Mouse (Mus musculus): ENCODE data around the gene Hhat. TPM values are rescaled to one million over a fixed set of nuclear protein-coding genes. Genes with fewer than 3 reads are reported as not detected.
A peak's percentile ranks its signal among the peaks of the same experiment; 100 is the strongest.

The Hhat gene
- total RNA-seq, 2 experiments from 2014 or later = 0.81 to 1.3 TPM

DNA sequence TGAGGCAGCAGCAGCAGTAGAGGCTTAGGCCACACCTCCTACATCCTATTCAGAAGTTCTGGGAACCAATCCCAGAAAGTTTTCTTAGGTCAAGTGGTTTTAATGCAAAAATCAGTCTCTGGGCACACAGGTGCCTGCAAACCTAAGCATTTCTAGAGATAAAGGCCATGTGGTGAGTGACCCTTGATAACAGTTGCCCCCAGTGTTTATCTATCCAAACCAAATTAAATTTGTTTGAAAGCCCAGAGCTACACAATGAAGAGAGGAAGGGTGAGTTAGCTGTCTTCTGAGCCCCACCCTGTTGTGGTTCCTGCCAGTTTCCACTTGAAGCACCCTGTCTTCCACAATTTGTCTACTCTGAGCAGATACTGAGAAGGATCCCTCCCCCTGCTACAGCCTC is 109.4 kb downstream of the Hhat start:
- intact Hi-C loops (cut with DNase I) = no loop called here
- H3K4me3 ChIP-seq = no peak overlapping the region
- DNase-seq (ENCODE audit: extremely low spot score in 1 of 2, low spot score in 2 of 2) = no peak
- H3K27ac ChIP-seq = no peak overlapping the region
- no peak for TF ChIP-seq CTCF (IDR thresholded peaks at IDR 0.05)

DNA sequence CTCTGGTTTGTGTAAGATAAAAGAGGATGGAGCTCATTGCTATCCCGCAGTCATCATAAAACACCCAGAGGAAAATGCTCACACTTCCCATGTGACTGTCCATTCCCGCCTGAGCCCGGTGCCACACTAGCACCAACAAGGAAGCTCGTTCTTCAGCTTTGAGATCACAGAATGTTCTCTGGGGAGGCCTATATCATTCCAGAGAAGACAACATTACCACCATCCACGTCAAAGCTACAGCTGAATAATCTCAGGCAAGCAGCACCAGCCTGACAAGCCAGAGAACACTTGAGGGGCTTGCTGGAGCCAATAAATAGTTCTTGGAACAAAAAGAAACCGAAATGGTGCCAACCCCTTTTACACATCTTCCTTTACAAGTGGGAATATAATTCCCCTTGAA is 113.6 kb downstream of the Hhat start:
- H3K27ac ChIP-seq = no peak overlapping the region
- intact Hi-C loops (cut with DNase I) = no loop called here
- no peak overlapping the region for H3K4me3 ChIP-seq
- no peak for TF ChIP-seq CTCF (IDR thresholded peaks at IDR 0.05)
- no peak for DNase-seq (ENCODE audit: extremely low spot score in 1 of 2, low spot score in 2 of 2)

DNA sequence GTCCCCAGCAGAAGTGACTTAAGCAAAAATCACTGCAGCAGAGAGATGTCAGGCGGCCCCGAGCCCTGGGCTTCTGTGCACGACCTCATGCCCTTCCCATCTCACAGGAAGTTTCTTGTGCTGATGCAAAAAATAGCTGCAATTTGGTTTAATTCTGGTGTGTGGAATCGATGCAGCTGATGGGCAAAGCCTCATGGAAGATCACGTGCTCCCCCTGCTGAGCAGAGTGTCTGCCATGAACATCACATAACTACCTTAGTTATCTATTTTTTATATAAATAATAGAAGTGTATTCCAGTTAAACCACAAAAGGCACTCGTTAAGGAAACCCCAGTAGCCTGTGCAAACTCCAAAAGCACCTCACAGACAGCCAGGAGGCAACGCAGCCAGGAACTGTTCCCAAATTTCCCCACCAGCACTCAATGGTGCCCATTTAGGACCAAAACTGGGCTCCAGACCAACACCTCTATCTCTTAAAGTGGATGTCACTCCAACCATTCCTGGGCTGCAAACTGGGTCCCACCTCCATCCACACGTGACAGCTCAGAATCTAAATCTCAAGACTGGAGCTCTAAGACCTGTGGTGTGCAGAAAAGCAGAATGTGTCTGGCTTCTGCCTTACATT is 118.9 kb downstream of the Hhat start:
- intact Hi-C loops (cut with DNase I) = loop anchor here (2.0 to 5.0 kb wide), 2 partner anchors 35 to 463 kb away; no protein-coding TSS in a partner anchor

DNA sequence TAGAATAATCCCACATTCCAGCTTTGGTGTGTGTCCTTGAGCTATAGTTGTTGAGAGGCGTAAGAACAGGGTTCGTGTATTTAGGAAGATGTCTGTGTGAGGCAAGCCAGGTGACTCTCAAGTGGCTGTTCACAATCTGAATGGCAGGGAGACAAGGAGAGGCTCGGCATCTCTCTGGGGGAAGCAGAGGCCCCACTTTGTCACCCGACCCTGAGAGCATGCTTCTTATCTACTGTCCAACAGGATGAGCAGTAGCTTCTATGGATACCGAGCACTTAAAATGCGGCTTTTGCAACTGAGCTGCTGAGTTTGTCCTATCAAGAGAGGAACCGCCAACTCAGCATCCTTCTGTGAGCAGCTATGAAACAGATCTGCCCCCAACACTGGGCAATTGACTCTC is 120.4 kb downstream of the Hhat start:
- intact Hi-C loops (cut with DNase I) = loop anchor here (2.0 to 5.0 kb wide), 2 partner anchors 33 to 462 kb away; no protein-coding TSS in a partner anchor
- Histone ChIP-seq H3K27ac (no peak overlapping the region), H3K4me3 (no peak overlapping the region)
- TF ChIP-seq CTCF (IDR thresholded peaks at IDR 0.05) = no peak
- DNase-seq (ENCODE audit: extremely low spot score in 1 of 2, low spot score in 2 of 2) = no peak

More for the DNA sequence above, 118.9 kb downstream of the Hhat start:
- TF ChIP-seq CTCF (IDR thresholded peaks at IDR 0.05) = peak; percentile 20
- H3K27ac ChIP-seq = no peak overlapping the region
- DNase-seq (ENCODE audit: extremely low spot score in 1 of 2, low spot score in 2 of 2) = peak in 1 of 2 experiments; percentile 14
- H3K4me3 ChIP-seq = no peak overlapping the region

DNA sequence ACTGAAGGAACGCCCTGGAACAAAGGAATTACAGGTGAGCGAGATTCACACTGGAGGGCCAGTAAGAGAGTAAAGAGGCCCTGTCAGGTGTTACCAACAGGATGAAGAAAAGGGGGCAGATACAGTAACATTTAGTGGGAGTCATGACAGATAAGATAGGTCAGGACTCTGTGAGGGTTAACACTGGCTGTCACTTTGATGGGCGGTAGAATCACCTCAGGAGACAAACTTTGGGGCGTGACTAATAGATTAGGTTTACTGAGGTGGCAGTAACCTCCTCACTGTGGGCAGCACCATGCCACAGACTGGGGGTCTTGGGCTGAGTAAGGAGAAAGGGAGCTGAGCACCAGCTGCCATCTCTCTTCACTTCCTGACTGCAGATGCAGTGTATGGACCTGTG is 121.0 kb downstream of the Hhat start:
- intact Hi-C loops (cut with DNase I) = loop anchor here (2.0 to 5.0 kb wide), 2 partner anchors 33 to 461 kb away; no protein-coding TSS in a partner anchor
- no peak overlapping the region for H3K27ac ChIP-seq
- no peak for TF ChIP-seq CTCF (IDR thresholded peaks at IDR 0.05)
- DNase-seq (ENCODE audit: extremely low spot score in 1 of 2, low spot score in 2 of 2) = no peak
- H3K4me3 ChIP-seq = no peak overlapping the region

DNA sequence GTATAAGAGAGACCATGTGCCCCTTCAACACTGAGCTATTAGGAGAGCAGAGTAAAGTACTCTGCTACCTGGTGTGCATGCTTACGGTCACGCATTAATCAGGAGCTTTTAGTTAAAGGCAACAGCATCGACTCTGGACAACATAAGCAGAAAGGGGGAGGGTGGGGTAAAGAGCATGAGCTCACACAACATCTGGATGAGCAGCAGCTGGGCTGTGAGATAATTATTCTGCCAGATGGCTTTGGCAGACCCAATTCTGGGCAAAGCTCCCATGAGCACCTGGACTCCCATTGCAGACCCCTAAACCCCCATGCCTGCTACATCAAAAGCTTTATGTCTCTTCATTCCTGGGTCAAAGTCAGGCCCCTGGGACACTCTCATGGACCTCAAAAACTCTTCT is 121.8 kb downstream of the Hhat start:
- H3K4me3 ChIP-seq = no peak overlapping the region
- TF ChIP-seq CTCF (IDR thresholded peaks at IDR 0.05) = no peak
- DNase-seq (ENCODE audit: extremely low spot score in 1 of 2, low spot score in 2 of 2) = no peak
- intact Hi-C loops (cut with DNase I) = no loop called here
- no peak overlapping the region for H3K27ac ChIP-seq

DNA sequence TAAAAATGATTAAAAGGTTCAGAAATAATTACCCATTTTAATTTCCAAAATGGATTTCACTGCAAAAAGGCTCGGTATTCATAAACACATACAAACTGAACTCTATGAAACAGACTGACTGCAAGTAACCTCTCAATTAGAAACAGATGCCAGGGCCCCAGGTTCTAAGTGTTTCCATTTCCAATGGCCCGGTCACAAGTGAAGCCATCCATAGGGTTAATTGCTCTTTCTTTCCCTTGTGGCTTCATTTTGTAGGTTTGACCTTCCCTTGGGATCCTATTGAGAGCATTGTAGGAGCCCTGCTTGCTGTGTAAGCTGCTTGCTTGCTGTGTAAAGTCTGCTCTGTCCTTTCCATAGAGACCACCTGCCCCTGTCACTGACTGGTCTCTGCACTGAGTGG is 123.7 kb downstream of the Hhat start:
- TF ChIP-seq CTCF (IDR thresholded peaks at IDR 0.05) = no peak
- intact Hi-C loops (cut with DNase I) = no loop called here
- no peak for DNase-seq (ENCODE audit: extremely low spot score in 1 of 2, low spot score in 2 of 2)
- no peak overlapping the region for H3K4me3 ChIP-seq
- no peak overlapping the region for H3K27ac ChIP-seq

DNA sequence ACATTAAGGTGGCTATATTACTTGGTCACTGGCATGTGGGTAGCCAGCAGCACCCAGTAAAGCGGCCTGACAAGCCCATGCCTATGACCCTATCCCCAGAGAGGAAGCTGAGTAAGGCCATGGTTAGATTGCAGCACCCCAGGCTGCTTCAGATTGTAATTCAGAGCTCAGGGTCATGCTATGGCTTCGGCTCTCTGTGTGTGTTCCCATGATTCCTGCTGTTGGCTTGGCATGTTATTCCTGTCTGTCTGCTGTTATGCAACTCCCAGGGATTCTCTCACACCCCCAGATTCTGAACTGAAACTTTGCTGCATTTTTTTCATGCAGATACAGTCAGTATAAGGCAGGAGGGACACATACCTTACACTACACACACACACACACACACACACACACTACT is 128.9 kb downstream of the Hhat start:
- Histone ChIP-seq H3K27ac (no peak overlapping the region), H3K4me3 (no peak overlapping the region)
- intact Hi-C loops (cut with DNase I) = no loop called here
- no peak for DNase-seq (ENCODE audit: extremely low spot score in 1 of 2, low spot score in 2 of 2)
- TF ChIP-seq CTCF (IDR thresholded peaks at IDR 0.05) = no peak

DNA sequence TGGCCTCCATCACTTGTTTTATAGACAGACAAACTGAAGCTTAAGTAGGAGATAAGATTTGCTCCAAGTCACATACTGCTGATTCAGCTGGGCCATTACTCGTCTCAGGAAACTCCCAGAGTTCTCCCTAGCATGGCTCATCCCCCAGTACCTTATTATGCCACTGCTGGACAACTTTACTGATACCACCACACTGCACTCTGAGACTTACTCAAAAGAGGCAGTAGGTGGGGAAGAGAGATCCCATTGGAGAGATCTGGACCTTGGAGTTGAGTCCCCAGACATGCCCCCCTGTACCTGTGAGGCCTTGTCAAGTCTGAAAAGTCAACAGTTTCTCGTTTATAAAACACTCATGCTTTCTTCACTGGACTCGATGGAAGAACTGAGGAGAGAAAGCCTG is 131.8 kb downstream of the Hhat start:
- no peak for TF ChIP-seq CTCF (IDR thresholded peaks at IDR 0.05)
- no peak for DNase-seq (ENCODE audit: extremely low spot score in 1 of 2, low spot score in 2 of 2)
- no peak overlapping the region for H3K4me3 ChIP-seq
- intact Hi-C loops (cut with DNase I) = no loop called here
- H3K27ac ChIP-seq = no peak overlapping the region

DNA sequence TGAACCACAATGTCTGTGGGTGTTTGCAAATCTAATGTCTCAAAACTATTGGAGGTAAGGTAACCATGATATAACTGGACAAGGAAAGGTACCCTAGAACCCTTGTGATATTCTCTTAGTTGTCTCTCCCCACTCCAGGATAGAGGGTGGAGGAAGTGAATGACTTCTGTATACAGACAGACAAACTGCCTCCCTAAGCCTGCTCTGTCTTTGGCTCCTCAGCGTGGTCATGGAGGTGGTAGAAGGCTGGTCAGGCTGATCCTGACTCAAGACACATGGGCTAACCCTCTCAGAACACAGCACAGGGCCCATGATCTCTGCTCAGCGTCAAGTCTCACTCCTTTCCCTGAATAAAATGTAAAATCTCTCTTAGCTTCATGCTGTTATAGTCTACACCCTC is 149.2 kb downstream of the Hhat start:
- no peak for DNase-seq (ENCODE audit: extremely low spot score in 1 of 2, low spot score in 2 of 2)
- H3K4me3 ChIP-seq = no peak overlapping the region
- no peak overlapping the region for H3K27ac ChIP-seq
- TF ChIP-seq CTCF (IDR thresholded peaks at IDR 0.05) = no peak
- intact Hi-C loops (cut with DNase I) = loop anchor here (2.0 to 5.0 kb wide), 2 partner anchors 15 to 75 kb away; no protein-coding TSS in a partner anchor

DNA sequence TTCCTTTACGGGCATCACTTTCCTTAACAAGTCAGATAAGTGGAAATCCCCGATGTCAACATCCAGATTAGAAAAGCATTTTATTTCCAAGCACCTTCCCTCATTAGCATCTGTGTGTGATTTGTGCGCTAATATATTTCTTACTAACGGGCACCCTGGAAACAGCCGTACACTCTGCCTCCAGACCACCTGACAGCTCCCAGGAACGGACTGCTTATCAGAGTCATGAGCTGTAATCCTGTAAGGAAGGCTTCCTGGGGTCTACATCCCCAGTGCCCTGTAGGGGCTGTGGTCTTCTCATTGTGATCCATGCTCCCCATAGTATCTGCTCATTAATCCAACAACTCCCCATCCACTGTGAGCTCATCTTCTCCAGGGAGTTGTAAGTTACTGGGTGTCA is 157.8 kb downstream of the Hhat start:
- H3K27ac ChIP-seq = no peak overlapping the region
- intact Hi-C loops (cut with DNase I) = no loop called here
- TF ChIP-seq CTCF (IDR thresholded peaks at IDR 0.05) = no peak
- H3K4me3 ChIP-seq = no peak overlapping the region
- no peak for DNase-seq (ENCODE audit: extremely low spot score in 1 of 2, low spot score in 2 of 2)

DNA sequence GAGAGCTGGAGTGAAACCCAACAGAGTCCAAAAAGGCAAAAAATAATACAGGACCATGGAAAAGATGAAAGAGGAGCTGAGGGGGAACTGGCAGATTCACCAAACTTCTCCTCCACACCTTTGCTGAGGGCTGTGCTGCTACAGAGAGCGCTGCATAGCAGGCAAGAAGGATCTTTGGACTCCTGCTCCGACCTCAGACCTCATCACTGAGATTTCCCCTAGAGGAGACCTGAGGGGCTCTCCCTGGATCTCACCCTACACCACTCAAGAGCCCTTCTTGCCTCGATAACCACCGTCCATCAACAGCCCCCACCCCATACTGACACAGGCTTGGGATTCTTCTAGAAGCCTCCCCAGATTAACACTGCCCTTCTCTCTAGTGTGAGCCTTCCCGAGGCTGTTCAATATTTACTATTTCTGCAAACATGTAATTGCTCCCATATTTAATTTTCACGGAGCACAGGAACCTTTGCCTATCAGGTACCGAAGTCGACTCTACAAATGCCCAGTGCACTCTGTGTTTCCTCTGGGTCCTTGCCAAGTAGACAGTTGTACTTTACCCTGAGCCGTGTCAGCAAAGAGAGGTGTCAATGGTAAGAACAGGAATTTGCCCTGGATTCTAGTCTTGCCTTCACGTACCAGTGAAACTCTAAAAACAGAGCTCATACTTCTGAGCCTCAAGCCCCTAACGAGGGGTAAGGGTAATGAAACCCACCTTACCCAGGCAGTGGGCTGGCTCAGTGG is 158.9 kb downstream of the Hhat start:
- no peak for DNase-seq (ENCODE audit: extremely low spot score in 1 of 2, low spot score in 2 of 2)
- no peak overlapping the region for H3K4me3 ChIP-seq
- TF ChIP-seq CTCF (IDR thresholded peaks at IDR 0.05) = no peak
- no peak overlapping the region for H3K27ac ChIP-seq
- intact Hi-C loops (cut with DNase I) = no loop called here

DNA sequence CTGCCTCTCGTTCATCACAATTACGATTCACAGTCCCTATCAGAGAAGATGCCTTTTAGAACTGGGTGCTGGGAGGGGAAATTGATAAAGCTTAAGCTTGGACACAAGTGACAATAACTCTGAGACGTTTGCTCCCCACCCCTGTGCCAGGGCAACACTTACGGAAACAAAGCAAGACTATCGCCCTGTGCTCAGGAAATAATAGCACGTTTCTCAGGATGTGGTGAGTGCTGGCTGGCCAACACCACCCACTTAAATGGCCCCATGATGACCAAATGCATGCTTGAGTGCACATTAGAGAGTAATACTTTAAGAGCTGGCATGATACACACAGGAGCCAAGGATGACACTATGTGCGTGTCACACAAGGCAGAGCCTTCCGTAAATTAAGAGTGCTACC is 164.1 kb downstream of the Hhat start:
- H3K27ac ChIP-seq = no peak overlapping the region
- intact Hi-C loops (cut with DNase I) = no loop called here

More for the DNA sequence above, 164.1 kb downstream of the Hhat start:
- DNase-seq (ENCODE audit: extremely low spot score in 1 of 2, low spot score in 2 of 2) = no peak
- H3K4me3 ChIP-seq = no peak overlapping the region
- TF ChIP-seq CTCF (IDR thresholded peaks at IDR 0.05) = no peak
